Mouse (Mus musculus): ENCODE results near the gene Bahd1.

Bahd1 gene

DNA sequence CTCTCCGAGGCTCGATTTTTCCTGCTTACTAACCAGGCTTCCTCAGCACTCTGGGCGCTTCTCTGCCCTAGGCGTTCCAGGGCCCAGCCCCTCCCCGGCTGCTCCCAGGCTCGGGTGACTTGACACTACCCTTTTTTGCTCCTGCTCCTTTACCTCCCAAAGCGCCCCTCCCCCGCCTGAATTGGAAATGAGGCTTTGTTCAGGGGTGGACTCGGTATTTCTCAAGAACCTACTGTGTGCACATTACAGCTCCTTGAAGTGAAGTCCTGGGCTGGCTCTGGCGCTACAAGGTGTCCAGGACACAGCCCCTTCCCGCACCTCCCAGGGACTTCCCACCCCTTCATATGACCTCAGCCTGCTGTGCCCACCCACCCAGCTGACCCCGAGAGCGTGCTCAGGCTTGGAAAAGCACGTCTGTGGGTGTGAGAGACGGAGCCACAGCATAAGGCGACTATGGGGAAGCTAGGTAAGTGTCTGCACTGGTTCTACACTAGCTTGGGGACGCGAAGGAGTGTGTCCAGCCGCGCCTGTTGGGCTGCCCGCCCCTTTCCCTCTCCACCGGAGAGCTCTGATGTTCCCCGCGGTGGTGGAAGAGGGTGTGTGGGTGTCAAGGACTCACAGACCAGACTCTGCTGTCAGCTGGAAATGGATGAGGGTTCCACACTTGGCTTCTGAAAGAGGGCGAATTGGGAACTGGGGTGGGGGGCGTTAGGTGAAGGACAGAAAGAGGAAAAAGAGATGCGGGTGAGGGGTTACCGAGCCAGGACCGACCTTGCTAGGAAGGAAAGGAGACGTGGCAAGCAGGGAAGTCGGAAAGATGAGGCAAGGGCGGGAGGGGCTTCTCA lies at the start of gene Bahd1:
TSS of gene Bahd1 (plus strand) at position 397 of the 845 bp plus-strand sequence.
- DNase-seq: peak; percentile 24

DNA sequence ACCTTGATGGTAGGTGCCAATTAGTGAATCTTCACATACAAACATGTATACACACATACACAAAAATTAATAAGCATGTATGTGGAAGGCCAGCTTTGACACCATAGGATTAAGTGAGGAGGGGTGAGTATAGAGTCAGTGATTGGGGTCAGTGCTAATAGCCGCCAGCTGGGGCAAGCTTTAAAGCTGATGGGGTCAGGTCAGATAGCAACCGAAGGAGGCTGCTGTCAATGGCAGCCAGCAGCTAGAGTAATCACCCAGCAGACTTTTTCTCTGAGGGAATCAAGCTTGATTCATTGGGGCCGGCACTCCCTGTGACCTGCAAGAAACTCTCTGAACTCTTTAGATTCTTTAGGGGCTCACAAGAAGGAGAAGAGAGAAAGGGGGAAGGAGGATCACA lies 48.4 kb upstream of the Bahd1 start:
- no peak for DNase-seq

DNA sequence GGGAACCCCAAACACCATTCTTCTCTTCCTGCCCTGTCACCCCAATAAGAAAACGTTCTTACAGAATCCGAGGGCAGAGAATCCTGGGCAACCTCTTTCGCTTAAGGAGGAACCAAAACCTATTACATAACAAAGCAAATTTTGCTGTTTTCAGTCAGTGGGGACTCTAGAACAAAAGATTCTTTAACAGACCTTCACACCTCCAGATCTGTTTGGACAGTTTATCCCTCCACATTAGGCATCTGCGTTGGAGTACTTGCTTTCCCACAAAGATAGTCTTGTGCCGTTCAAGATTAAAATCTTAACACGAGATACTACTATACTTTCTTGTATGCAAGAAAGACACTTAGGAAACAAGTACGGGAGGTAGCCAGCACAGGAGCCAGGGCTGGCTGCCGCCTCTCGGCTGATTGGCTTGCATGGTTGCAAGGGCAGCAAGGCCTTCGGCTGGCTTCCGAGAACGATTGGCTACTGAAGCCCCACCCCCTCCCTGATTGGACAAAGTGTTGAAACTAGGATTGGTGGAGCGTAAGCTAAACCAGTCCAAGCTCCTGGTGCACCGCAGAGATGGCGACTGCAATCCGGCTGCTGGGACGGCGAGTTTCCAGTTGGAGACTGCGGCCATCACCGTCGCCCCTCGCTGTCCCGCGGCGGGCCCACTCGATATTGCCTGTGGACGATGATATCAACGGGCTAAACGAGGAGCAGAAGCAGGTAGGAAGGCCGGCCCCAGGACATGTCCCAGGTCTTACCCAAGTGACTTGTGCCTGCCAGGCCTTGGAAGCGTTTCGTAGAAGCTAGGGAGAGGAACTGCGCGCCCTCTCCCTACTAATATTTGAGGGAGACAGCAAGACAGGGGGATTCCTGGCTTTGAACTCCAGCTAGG lies 38.5 kb upstream of the Bahd1 start, which contains the start of gene Ivd:
TSS of gene Ivd (plus strand) at position 501 of the 886 bp plus-strand sequence.
- peak; percentile 82 for DNase-seq

DNA sequence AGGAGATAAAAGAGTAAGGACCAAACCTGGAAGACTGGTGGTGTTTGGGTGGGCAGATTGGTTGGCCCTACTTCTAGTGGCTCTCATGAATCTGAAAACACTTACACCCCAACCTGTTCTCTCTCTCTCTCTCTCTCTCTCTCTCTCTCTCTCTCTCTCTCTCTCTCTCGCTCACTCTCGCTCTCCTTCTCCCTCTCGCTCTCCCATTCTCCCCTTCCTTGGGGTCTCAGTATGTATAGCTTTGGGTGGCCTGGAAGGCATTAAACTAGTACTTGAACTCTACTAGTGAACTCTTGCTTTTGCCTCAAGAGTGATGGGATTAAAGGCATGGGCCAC lies 37.9 kb upstream of the Bahd1 start:
- DNase-seq: no peak

DNA sequence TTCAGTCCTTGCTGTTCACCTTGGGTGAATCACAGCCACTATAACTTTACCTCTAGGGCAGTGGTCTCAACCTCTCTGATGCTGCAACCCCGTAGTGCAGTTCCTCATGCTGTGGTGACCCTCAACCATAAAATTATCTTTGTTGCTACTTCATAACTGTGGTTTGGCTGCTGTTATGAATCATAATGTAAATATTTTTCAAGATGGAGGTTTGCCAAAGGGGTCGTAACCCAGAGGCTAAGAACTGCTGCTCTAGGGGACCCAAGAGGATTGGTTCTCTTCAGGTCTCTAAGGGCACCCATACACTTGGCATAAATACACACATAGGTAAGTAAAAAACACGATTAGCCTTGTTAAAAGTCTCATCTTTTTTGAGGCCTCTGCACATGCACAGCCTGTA lies 29.6 kb upstream of the Bahd1 start:
- no peak for DNase-seq

DNA sequence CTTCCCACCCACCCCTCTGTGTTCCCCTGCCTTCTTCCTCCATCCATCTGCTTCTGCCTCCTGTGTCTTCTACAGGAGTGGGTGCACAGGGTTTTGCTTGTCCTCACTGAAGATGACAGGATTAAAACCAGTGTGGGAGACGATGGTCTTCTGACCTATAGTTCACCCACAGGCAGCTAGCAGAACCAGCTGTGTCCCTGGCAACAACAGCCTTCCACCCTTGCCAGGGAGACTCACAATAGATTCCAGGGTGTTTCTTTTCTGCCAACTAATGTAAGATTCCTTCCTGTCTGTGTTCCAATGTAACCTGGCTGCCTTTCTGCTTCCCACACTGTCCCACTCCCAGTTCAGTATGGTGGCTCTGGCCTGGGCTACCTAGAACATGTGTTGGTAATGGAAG lies 29.1 kb upstream of the Bahd1 start:
- DNase-seq: no peak

DNA sequence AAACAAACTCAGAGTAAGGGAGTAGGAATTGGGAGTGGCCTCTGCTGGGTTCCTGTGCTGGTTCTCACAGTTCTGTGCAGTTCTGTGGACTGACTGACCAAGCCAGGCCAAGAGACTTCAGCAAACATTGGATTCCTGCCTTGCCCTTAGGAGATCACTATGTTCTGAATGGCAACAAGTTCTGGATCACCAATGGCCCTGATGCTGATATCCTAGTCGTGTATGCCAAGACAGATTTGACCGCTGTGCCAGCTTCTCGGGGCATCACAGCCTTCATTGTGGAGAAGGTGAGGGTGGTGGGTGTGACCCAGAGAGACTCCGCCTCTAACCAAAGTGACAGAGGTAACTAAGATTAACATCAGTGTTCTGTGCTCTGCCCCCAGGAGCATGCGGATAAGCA lies 27.2 kb upstream of the Bahd1 start:
- DNase-seq: no peak

DNA sequence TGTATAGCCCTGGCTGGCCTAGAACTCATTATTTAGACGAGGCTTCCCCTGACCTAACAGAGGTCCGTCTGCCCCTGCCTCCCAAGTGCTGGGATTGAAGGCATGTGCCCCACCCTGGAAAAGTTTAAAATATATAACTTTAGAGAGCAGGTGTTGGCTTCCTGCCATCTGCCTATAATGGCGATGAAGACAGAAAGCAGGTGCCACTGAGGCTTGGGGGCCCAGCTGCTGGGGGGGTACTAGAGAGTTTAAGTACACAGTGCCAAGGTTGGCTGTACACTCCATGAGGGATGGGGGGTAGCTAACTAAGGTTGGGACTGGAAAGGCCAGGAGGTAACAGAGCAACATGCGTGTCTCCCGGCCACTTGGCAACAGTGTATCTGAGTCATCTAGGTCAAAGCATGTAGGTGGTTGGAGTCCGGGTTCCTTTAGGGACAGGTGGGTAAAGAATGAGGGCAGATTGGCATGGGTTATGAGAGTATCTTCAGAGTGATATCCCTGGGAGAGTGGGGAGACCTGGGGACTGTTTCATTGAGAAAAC lies 26.2 kb upstream of the Bahd1 start:
- no peak for DNase-seq

DNA sequence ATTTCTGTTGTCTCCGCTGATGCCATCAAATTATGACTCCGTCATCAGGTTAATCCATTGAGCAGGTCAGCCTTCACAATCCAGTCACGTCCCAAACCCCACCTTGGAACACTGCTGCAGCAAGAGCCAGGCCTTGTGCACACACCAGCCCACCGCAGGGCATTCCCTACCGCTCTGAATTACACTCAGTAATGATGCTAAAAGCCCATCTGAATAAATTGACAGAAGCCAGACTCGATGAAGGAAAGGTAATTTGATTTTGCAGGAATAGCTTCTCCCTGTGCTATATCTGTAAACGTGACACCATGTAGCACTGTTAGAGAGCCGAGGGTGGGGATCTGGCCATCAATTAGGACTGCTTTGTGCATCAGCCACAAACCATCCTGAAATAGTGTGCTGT lies 24.9 kb upstream of the Bahd1 start:
- no peak for DNase-seq

DNA sequence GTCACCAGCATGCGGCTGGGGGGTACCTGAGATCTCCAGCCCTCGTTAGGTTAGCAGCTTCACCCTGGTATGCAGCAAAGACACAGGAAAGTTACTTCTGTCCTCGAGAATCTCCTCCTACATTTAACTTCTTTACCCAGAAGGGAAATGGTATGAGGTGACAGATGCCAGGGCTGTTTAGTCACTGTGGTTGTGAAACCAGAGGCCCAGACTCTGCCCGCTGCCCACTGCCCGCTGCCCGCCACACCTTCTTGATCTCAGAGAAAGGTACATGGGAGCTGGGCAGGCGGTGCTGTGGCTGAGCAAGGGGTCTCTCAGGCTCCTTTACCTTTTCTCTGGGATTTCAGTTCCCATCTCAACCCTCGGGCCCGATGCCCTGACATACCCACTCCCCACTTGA lies 23.7 kb upstream of the Bahd1 start:
- DNase-seq: no peak

DNA sequence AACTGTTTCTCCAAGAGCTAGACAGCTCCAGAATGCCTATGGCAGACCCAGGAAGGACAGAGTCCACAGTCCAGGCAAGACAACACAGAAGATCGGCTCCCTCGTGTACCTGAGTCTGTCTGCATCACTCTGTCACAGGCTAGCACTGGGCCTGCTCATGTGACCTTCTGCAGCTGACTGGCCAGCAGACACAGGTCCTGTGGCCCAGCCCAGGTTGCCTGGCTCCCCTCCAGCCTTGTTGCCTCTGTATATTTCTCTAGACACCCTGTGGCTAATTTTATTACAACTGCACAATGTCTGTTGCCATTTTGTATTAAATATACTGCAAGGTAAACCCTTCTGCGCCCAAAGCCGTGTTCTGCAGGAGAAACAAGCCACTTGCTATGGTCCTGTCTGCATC lies 19.2 kb upstream of the Bahd1 start:
- no peak for DNase-seq

DNA sequence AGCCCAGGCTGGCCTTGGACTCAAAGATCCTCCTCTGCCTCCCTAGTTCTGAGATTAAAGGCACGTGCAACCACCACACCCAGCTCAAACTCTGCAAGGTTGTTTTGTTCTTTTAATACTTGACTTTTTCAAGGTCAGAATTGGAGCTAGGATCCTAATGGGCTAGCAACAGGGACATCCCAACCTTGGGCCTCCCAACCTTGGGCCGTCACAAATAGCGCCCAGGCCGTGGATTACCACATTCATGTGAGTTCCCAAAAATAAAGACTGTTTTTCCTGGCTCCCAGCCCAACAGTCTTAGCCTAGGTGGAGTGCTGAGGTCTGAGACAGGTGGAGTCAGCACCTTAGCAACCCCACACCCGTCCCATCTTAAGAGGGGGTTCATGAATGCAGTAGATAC lies 18.2 kb upstream of the Bahd1 start:
- no peak for DNase-seq

DNA sequence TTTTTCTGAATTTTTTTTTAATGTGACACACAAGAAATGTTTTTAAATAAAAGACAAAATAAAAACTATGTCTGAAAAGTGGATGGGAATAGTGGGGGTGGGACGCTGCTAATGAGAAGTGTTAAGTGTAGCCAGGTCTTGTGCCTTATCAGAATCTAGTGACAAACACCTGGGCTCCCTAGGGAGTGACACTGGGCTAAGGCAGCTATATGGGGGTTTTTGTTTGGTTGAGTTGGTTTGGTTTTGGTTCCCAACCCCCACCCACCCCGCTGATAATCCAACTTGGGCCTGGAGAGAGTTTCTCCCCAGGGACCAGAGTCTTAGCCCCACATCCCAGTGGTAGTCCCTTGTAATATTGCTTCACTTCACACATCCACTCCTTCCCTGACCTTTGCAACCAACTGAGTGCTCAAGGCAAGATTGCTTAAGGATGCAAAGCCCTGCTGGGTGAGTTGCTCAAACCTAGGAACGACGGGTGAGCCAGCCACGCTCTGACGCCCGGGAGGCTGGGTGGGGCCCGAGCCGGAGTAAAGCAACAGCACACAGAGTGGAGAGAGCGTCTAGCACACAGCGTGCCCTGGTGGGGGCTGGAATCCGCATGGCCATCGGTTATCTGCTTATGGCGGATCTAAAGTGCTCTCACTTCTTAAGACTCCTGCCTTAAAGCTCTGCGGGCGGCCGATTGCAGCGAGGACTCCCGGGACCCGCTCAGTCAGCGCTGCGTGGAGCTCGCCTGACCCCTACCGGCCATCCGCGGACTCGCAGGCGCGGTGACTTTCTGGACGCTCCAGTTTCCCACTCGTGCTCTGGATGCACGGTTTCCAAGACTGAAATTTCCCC lies 17.1 kb upstream of the Bahd1 start:
- peak; percentile 94 for DNase-seq

DNA sequence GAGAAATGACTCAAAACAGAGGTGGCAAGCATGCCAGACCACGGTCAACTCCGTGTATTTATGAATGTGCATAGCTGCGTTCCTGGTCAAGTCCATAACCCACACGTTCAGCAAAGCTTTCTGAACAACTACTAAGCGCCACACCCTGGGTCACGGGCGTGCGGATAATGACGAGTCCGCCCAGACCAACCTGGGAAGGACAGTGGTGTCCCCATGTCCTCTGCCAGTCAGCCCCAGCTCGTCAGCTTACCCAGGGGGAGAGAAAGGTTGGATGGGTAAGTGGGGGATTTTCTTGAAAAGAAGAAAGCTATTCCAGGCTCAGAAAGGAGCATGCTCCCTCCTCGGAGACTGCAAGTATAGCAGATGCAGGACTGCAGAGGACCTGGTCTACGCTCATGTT lies 12.7 kb upstream of the Bahd1 start:
- no peak for DNase-seq

DNA sequence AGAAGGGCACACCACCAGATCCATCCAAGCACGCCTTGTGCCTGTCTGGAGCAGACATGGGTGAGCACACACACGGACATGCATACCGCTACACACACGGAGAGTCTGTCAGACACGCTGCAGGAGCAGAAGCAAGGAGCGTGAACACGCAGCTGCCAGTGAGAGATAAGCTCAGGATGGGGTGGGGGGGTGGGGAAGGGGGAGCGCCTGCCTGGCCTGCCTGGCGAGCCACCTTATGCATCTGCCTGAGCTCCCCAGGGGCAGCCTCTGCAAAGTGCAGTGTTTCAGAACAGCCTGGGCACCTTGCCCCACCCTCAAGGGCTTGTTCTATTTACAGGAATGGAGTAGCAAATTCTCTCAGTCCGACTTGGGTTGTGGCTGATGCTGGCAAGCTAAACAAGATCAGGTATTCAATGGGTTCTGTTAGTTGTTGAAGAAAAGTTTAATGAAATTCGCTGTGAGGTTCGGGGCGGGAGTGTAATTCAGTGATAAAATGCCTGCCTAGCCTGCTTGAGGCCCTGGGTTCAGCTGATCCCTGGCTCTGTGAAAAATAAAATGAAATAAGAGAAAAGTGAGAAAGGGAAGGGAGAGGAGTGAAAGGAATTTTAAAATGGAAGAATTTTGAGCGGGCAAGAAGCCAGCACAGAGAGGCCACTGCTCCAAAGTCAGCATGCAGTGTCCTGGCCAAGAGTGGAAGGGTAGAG lies 12.2 kb upstream of the Bahd1 start:
- DNase-seq: no peak

DNA sequence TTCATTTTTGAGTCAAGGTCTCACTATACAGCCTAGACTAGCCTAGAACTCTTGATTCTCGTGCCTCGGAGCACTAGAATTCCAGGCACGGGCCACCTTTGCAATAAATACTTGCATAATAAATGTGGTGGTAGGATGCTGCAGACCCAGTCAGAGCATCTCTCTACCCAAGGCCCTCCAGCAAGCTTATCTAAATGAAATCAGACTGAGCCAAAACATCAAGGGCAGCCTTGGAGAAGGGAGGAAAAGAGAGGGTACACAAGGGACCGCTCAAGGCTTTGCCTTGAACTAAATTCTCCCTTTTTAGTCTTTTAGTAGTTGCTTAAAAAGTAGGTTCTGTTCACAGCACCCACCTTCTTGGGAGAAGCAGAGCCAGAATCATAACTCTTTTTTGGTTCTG lies 9.0 kb upstream of the Bahd1 start:
- DNase-seq: no peak

DNA sequence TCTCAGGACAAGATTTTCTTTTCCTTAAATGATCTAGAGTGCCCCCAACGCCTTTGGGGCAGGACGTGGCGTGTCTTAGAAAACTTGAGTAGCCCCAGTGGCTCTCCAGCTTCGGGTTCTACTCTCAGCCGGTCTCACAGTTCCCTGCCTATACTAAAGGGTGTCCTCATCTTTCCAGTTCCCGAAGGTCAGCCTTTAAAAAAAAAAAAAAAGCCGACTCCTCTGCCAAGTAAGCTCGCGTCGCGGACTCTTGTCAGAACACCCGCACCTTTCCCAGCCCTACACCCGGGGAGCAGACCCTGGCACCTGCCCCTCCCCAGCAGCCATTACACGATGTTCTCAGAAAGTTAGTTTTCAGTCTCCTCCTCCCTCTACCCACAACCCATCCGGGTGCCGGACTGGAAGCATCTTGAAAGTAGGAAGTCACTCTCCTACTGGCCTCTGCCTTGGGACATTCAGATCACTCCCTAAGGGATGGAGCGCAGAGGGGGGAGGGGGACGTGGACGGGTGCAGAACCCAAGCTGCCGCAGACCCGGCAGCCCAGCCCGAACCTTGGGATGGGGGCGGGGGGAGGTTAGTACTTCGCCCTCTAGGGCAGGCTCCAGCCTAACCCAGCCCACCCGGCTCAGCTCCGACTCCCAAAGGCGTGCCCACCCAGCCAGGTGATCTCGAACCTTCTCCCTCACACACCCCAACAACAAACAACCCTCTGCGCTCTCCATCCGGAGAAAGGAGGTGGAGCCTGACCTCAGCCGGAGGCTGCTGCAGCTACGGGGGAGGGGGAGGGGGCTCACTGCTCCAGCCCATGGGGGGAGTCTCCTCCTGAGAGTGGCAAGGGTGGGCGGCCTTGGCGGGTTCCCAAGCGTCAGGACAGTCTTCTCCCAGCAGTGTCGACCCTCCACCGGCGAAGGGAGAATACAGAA lies 3.9 kb upstream of the Bahd1 start:
- peak; percentile 60 for DNase-seq

DNA sequence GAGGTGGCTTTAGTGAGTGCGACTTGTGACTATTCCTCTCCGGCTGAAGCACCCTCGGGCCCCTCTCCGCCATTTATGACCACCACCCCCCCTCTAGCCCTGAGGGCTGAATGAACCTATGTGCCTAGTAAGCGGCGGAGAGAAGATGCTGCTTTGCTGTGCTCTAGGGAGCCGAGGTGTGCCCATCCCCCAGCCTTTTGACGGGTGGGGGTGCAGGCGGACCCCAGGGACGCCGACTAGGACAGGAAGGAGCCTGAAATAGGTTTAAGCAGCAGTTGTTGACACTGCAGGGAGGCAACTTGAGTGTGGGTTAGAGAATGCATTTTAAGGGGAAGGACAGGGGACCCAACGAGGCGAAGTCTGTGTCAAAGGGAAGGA lies 3.3 kb upstream of the Bahd1 start:
- peak; percentile 22 for DNase-seq

DNA sequence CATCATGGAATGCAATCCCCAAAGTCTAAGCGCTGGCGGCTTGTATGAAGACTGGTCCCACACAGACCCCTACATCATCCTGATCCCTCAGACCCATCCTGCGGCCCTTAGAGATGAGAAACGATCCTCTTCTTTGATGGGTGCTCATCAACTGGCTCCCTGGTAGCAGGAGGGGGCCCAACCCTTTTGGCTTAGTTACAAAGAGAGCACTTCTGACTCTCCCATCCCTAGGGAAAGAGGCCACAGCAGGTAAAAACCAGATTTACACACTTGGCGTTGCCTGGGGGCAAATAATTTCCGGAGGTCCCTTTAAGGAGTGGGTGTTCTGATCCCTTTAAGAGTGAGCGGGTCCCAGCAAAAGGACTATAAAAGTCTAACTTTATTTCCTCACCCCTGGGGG lies 2.8 kb upstream of the Bahd1 start:
- no peak for DNase-seq

DNA sequence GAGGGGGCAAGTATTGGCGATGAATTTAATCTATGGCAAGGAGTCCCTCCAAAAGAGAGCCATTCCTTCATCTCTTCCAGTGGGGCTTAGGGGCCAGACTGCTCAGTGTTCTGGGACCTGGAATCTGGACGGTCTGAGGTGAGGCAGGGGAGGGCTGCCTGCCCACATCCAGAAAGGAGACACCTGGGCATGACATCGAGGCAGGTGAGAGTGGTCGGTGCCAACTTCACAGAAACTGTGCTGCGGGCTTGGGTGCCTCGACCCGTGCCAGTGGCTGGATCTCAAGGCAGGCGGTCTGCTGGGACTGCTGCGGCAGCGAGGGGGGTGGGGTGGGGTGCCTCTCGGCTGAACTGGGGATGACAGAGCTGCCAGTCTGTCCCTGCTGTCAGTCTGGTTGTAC lies 2.4 kb upstream of the Bahd1 start:
- no peak for DNase-seq

DNA sequence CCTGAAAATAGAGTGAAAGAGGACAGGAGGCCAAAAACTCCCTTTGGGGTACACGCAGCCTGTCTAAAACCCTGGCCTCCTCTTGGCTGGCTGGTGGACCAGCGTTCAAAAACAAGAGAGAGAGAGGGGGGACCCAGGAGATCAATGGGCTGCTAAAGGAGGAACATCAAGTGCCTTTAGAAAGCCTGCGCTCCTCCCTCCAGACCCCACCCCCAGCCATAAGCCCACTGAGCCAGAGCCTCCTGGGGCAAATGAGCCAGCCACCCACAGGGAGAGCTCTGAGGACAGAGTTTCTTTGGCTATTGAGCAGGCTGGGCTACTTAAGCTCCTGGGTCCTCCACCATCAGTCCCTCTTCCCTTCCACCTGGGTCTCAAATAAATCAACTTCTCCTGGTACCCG lies 1.4 kb upstream of the Bahd1 start:
- DNase-seq: no peak

All from right cerebral cortex, postnatal 4 days (tissue).